Mouse (Mus musculus): ENCODE data around the gene Phb2. TPM values are rescaled to one million over a fixed set of nuclear protein-coding genes. Genes with fewer than 3 reads are reported as not detected.

Phb2 gene
- polyA plus RNA-seq, 1 experiment: 115 TPM

GRCm38 (mm10) chr6:124745490-124746295 is 33.6 kb downstream of the Phb2 start:
- TF ChIP-seq CTCF (IDR thresholded peaks at IDR 0.05; ENCODE audit: borderline replicate concordance, insufficient read depth, low read depth, low read length) (peak; percentile 76), POLR2A (IDR thresholded peaks at IDR 0.05; ENCODE audit: borderline replicate concordance, insufficient read depth, low read length) (peak; percentile 67)
- peaks cover 14% of the 10 kb centered on the region for H3K4me1 ChIP-seq (ENCODE audit: control insufficient read depth, insufficient read depth, low read length)
- DNase-seq: peak; percentile 96 to 97
- peak overlapping the region; percentile 79 for H3K27ac ChIP-seq (ENCODE audit: insufficient read depth, low read length)
- peak overlapping the region; percentile 54 for H3K4me3 ChIP-seq (replicated peaks; ENCODE audit: insufficient read depth, low read depth, low read length)
- WGBS: 2% methylated on average over 85 of the region's 85 CpGs
- H3K27me3 ChIP-seq (ENCODE audit: control insufficient read depth, insufficient read depth, low read length): no peaks in the 10 kb centered on the region

- TF ChIP-seq POLR2A (IDR thresholded peaks at IDR 0.05; ENCODE audit: borderline replicate concordance, insufficient read depth, low read length) (no peak), CTCF (IDR thresholded peaks at IDR 0.05; ENCODE audit: borderline replicate concordance, insufficient read depth, low read depth, low read length) (no peak)
- 6% methylated on average over 8 of the region's 8 CpGs for WGBS
- no peak for DNase-seq
Measured at GRCm38 (mm10) chr6:124746296-124746605, 34.1 kb downstream of the Phb2 start.

DNA sequence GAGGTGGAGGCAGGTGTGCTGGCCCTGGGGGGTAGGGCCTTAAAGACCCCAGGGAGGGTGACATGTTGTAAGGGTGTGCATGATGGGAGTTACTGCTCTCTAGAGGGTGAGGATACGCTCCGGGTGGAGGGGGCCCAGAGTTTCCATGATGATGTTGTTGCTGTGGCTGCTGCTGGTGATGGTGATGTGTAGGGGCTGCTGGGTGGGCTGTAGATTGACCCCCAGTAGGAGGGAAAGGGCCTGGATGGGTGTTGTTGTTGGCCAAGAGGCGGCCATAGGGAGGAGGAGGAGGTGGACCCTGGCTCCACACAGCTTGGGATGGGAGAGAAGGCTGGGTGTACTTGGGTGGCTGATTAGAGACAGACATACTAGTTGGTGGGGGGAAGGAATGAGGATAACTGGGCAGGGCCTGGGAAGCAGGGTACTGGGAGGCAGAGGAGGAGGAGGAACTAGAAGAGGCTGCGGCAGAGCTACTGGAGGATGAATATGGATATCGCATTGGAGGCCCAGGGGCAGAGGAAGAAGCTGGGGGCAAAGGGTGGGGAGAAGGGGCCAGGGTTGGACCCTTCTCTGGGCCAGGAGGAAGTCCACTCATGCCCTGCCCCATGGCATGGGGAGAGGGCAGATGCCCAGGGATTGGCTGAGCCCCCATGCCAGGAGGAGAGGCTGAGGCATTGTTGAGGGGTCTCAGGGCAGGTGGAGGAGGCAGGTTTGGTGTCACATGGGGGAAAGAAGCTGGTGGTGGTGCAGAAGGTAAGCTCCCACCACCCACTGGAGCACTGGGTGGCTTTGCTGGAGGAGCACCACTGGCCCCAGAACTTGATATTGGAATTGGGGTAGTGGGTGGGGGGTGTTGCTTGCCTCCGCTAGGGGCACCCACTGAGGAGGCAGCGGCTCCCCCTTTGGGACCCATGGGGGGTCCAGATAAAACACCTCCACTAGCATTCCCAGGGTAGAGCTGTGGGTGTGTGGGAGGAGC is 34.8 kb downstream of the Phb2 start:
- Histone ChIP-seq H3K4me3 (replicated peaks; ENCODE audit: insufficient read depth, low read depth, low read length) (no peak overlapping the region), H3K27ac (ENCODE audit: insufficient read depth, low read length) (no peak overlapping the region), H3K27me3 (ENCODE audit: control insufficient read depth, insufficient read depth, low read length) (no peaks in the 10 kb centered on the region), H3K4me1 (ENCODE audit: control insufficient read depth, insufficient read depth, low read length) (peaks cover 14% of the 10 kb centered on the region)
- whole genome bisulfite sequencing: 75% methylated on average over 7 of the region's 7 CpGs
- TF ChIP-seq POLR2A (IDR thresholded peaks at IDR 0.05; ENCODE audit: borderline replicate concordance, insufficient read depth, low read length): no peak
- no peak for TF ChIP-seq CTCF (IDR thresholded peaks at IDR 0.05; ENCODE audit: borderline replicate concordance, insufficient read depth, low read depth, low read length)
- peak; percentile 25 to 43 for DNase-seq

More at GRCm38 (mm10) chr6:124746296-124746605, 34.1 kb downstream of the Phb2 start:
- Histone ChIP-seq H3K4me3 (replicated peaks; ENCODE audit: insufficient read depth, low read depth, low read length) (peak overlapping the region; percentile 54), H3K27ac (ENCODE audit: insufficient read depth, low read length) (peak overlapping the region; percentile 17), H3K27me3 (ENCODE audit: control insufficient read depth, insufficient read depth, low read length) (no peaks in the 10 kb centered on the region), H3K4me1 (ENCODE audit: control insufficient read depth, insufficient read depth, low read length) (peaks cover 14% of the 10 kb centered on the region)

DNA sequence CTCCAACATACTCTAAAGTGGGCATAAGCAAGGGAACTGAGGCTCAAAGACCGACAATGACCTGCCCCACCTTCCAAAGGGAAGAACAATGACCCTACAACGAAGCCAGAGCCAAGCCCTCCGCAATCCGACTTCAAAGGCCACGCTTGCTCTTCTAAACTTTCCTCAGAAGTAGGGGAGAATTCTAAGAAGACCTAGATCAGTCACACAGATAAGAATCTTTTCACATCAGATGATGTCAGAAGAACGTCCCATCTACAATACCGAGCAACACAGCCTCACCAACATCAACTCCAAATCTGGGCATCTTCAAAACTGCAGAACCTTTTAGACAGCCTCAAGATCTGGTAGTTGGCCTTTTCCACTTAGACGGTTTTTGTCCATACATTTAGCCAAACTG is 38.3 kb downstream of the Phb2 start:
- no peak for DNase-seq
- no peak for TF ChIP-seq CTCF (IDR thresholded peaks at IDR 0.05; ENCODE audit: borderline replicate concordance, insufficient read depth, low read depth, low read length)
- H3K4me1 ChIP-seq (ENCODE audit: control insufficient read depth, insufficient read depth, low read length): peaks cover 9% of the 10 kb centered on the region
- no peak overlapping the region for H3K4me3 ChIP-seq (replicated peaks; ENCODE audit: insufficient read depth, low read depth, low read length)
- 80% methylated on average over 8 of the region's 8 CpGs for WGBS
- H3K27ac ChIP-seq (ENCODE audit: insufficient read depth, low read length): no peak overlapping the region
- H3K27me3 ChIP-seq (ENCODE audit: control insufficient read depth, insufficient read depth, low read length): no peaks in the 10 kb centered on the region

- Histone ChIP-seq H3K27me3 (ENCODE audit: control insufficient read depth, insufficient read depth, low read length) (no peaks in the 10 kb centered on the region), H3K27ac (ENCODE audit: insufficient read depth, low read length) (no peak overlapping the region), H3K4me1 (ENCODE audit: control insufficient read depth, insufficient read depth, low read length) (peaks cover 6% of the 10 kb centered on the region), H3K4me3 (replicated peaks; ENCODE audit: insufficient read depth, low read depth, low read length) (no peak overlapping the region)
- WGBS: 78% methylated on average over 2 of the region's 2 CpGs
- peak in 1 of 2 experiments; percentile 17 for DNase-seq
- TF ChIP-seq CTCF (IDR thresholded peaks at IDR 0.05; ENCODE audit: borderline replicate concordance, insufficient read depth, low read depth, low read length): no peak
- TF ChIP-seq POLR2A (IDR thresholded peaks at IDR 0.05; ENCODE audit: borderline replicate concordance, insufficient read depth, low read length): no peak
Measured at GRCm38 (mm10) chr6:124753861-124754260, 41.7 kb downstream of the Phb2 start.

- Histone ChIP-seq H3K4me3 (replicated peaks; ENCODE audit: insufficient read depth, low read depth, low read length) (peak overlapping the region; percentile 95), H3K27ac (ENCODE audit: insufficient read depth, low read length) (peak overlapping the region; percentile 85; the same call in 1 of the 2 replicates), H3K4me1 (ENCODE audit: control insufficient read depth, insufficient read depth, low read length) (peaks cover 7% of the 10 kb centered on the region), H3K27me3 (ENCODE audit: control insufficient read depth, insufficient read depth, low read length) (no peaks in the 10 kb centered on the region)
- WGBS: 1% methylated on average over 3 of the region's 3 CpGs
- no peak for DNase-seq
- TF ChIP-seq POLR2A (IDR thresholded peaks at IDR 0.05; ENCODE audit: borderline replicate concordance, insufficient read depth, low read length) (no peak), CTCF (IDR thresholded peaks at IDR 0.05; ENCODE audit: borderline replicate concordance, insufficient read depth, low read depth, low read length) (no peak)
Measured at GRCm38 (mm10) chr6:124755306-124755705, 43.2 kb downstream of the Phb2 start.

GRCm38 (mm10) chr6:124755831-124756595 is 43.9 kb downstream of the Phb2 start, which contains the start of the genes Gm45234 and Atn1:
TSS of gene Gm45234 (minus strand) at chr6:124756021.
TSS of gene Atn1 (minus strand) at chr6:124756524.
- peak within 1 kb of the TSS; percentile 96 for H3K27ac ChIP-seq (ENCODE audit: insufficient read depth, low read length)
- H3K4me1 ChIP-seq (ENCODE audit: control insufficient read depth, insufficient read depth, low read length): peaks cover 7% of the 10 kb centered on the region
- DNase-seq: peak; percentile 78 to 81
- no peaks in the 10 kb centered on the region for H3K27me3 ChIP-seq (ENCODE audit: control insufficient read depth, insufficient read depth, low read length)
- WGBS: 2% methylated on average over 68 of the region's 100 CpGs
- peak within 1 kb of the TSS; percentile 95 for H3K4me3 ChIP-seq (replicated peaks; ENCODE audit: insufficient read depth, low read depth, low read length)
- no peak for TF ChIP-seq CTCF (IDR thresholded peaks at IDR 0.05; ENCODE audit: borderline replicate concordance, insufficient read depth, low read depth, low read length)
- TF ChIP-seq POLR2A (IDR thresholded peaks at IDR 0.05; ENCODE audit: borderline replicate concordance, insufficient read depth, low read length): 0 out of 2 replicates have a peak, but pooled peaks have one; percentile 31

Measured in cerebellum, adult 2 months (tissue).